Comparison of ENCODE assay signal across 8 mouse cellular contexts in genomic region chr5:148608178-148608577, GRCm38 (mm10). TPM values are rescaled to one million over a fixed set of nuclear protein-coding genes. Genes with fewer than 3 reads are reported as not detected.
DNase-seq lines count a peak whose midpoint lies in the region; ATAC-seq and TF ChIP-seq lines count a peak whose summit lies in the region.

No protein-coding gene starts in this region.

- TF ChIP-seq CTCF in midbrain, postnatal 0 days (IDR thresholded peaks at IDR 0.05), result no peak

- 39% methylated on average over 9 of the region's 9 CpGs for WGBS in midbrain, postnatal 0 days
- WGBS in forebrain, embryonic 13.5 days, result 44% methylated on average over 9 of the region's 9 CpGs

- H3K27ac ChIP-seq in midbrain, postnatal 0 days (ENCODE audit: low read depth, low read length), result no peak overlapping the region
- no peak overlapping the region for H3K27ac ChIP-seq in forebrain, embryonic 13.5 days

- H3K27me3 ChIP-seq in midbrain, postnatal 0 days (ENCODE audit: insufficient read depth, low read length), result no peaks in the 10 kb centered on the region
- H3K27me3 ChIP-seq in forebrain, embryonic 13.5 days, result no peaks in the 10 kb centered on the region

- no peaks in the 10 kb centered on the region; the same call in 1 of the 2 replicates for H3K4me1 ChIP-seq in midbrain, postnatal 0 days (ENCODE audit: insufficient read depth, low read length)
- H3K4me1 ChIP-seq in forebrain, embryonic 13.5 days, result peaks cover 28% of the 10 kb centered on the region

- no peaks in the 10 kb centered on the region for H3K36me3 ChIP-seq in midbrain, postnatal 0 days (ENCODE audit: insufficient read depth, low read length)
- no peaks in the 10 kb centered on the region for H3K36me3 ChIP-seq in forebrain, embryonic 13.5 days (ENCODE audit: poor library complexity, severe bottlenecking)

- no peak overlapping the region for H3K4me3 ChIP-seq in midbrain, postnatal 0 days (ENCODE audit: low read depth, low read length)
- no peak overlapping the region for H3K4me3 ChIP-seq in forebrain, embryonic 13.5 days

- DNase-seq in urinary bladder, adult 18-20 months (ENCODE audit: low spot score in 2 of 2), result peak; percentile 6 to 25
- no peak for DNase-seq in urinary bladder, adult 2 months (ENCODE audit: low spot score)
- peak; percentile 73 for DNase-seq in gastrocnemius, postnatal 25 days
- peak; percentile 29 to 51 for DNase-seq in kidney, adult 8-10 months
- DNase-seq in midbrain, postnatal 0 days (ENCODE audit: low spot score), result peak; percentile 42
- no peak for DNase-seq in layer of hippocampus, postnatal 25 days (ENCODE audit: extremely low spot score in 1 of 2, low spot score in 1 of 2)
- DNase-seq in left cerebral cortex, adult 9 months (ENCODE audit: low spot score in 2 of 2), result no peak

- H3K9ac ChIP-seq in midbrain, postnatal 0 days (replicated peaks; ENCODE audit: low read length, poor library complexity, severe bottlenecking), result no peak overlapping the region
- H3K9ac ChIP-seq in forebrain, embryonic 13.5 days, result no peak overlapping the region

- ATAC-seq in midbrain, postnatal 0 days (ENCODE audit: low FRiP score), result no peak
- ATAC-seq in forebrain, embryonic 13.5 days, result no peak

- H3K4me2 ChIP-seq in midbrain, postnatal 0 days (ENCODE audit: low read depth, low read length, poor library complexity, severe bottlenecking), result no peak overlapping the region
- H3K4me2 ChIP-seq in forebrain, embryonic 13.5 days, result no peak overlapping the region

- H3K9me3 ChIP-seq in midbrain, postnatal 0 days (ENCODE audit: low read length), result no peaks in the 10 kb centered on the region
- no peaks in the 10 kb centered on the region; the same call in 1 of the 2 replicates for H3K9me3 ChIP-seq in forebrain, embryonic 13.5 days (replicated peaks)

RNA-seq across cellular contexts. Expression of gene Ubl3, which starts 55.6 kb away (rescaled TPM):
- polyA plus RNA-seq in urinary bladder, adult 2 months (2012; rRNA removed), result 50.8 and 66.5 TPM in 2 replicates
- total RNA-seq in gastrocnemius, postnatal 25 days (2021), result 100 to 1,000 TPM; 102 to 104 TPM
- total RNA-seq in midbrain, postnatal 0 days (2014; rRNA removed), result 126 and 128 TPM in 2 replicates
- polyA plus RNA-seq in midbrain, postnatal 0 days (2015; fragmentation: Nextera tagmentation; extraction: Ambion mirVana), result 79.1 and 79.7 TPM in 2 replicates
- 100 to 1,000 TPM; 232 to 264 TPM for total RNA-seq in layer of hippocampus, postnatal 25 days (2021)
- polyA plus RNA-seq in forebrain, embryonic 13.5 days (2015; fragmentation: Nextera tagmentation; extraction: Ambion mirVana), result 71.5 and 74.5 TPM in 2 replicates

Comparison
In these comparisons a context has a peak if more than half of its experiments do, and no peak if none do; other contexts are left out.
1. DNase-seq: peak in urinary bladder, adult 18-20 months (2 of 2), gastrocnemius, postnatal 25 days (single experiment), kidney, adult 8-10 months (2 of 2) and midbrain, postnatal 0 days (single experiment); none in urinary bladder, adult 2 months (single experiment), layer of hippocampus, postnatal 25 days (0 of 2) and left cerebral cortex, adult 9 months (0 of 2).